Mouse (Mus musculus): Measurements from ENCODE around the gene Dok4. TPM values are rescaled to one million over a fixed set of nuclear protein-coding genes. Genes with fewer than 3 reads are reported as not detected.

Dok4 gene
- 3.1 TPM for polyA plus RNA-seq (2017; shearing (Covaris generic))

DNA sequence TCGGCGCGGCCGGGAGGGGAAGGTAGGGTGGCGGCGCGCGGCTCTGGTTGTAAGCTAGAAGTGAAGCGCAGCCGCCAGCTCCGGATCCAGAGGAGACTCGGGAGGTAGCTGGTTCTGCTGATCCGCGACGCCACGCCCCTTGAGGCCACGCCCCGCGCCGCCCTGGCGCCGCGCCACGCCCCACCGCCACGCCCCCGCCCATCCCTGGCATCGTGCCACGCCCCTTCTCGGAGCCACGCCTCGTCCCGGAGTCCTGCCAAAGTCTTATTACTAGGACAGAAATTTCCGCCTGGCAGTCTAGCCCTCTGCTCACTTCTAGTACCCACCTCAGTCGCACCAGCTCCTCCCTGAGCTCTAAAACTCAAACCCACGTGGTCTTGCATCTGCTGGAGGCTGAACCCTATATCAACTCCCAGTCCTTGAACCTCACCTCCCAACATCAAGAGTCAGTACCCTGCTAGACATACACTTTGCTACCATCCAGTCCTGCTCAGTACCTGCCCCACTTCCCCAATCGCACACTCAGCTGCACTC is at the start of gene Dok4:
Gene Dok4 (minus strand): TSS at position 134 of the 534 bp plus-strand sequence.

GRCm38 (mm10) chr8:94923405-94923804 is 47.3 kb upstream of the Dok4 start, which contains the start of gene Adgrg5:
TSS of gene Adgrg5 (plus strand) at chr8:94923694.

GRCm38 (mm10) chr8:94917851-94918495 is 41.8 kb upstream of the Dok4 start, which contains the start of gene Ccdc102a:
TSS of gene Ccdc102a (minus strand) at chr8:94918098.

DNA sequence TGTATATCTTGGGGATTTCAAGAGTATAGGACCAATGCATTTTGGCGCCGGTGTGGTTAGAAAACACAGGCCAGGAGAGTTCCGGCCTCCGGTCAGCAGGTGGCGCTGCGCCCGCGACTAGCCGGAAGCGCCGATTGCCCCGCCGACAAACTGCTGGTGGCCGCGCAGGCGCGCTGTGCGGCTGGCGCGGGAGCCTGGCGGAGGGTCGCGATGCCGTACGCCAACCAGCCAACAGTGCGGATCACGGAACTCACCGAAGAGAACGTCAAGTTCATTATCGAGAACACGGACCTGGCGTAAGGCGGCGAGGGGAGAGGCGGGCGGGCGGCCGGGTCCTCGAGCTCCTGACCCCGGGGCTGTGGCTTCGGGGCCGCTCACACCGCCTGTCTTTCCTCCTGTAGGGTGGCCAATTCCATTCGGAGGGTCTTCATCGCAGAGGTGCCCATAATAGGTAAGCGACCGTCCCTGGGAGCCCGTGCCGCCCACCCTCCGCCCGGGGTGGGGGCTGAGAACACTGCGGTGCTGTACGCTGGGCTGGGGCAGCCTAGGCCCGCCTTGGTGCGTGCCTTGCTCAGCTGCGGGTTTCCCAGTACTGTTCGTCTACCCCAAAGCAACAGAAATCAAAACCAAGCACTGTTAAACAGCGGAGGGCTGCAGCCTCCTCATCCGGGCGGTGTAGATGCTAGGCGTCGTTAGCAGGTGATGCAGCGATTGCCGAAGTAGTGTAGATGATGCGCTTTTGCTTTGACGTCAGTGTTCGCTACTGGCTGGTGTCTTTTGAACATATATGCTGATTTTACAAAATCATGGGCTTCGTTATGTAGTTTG is 18.6 kb downstream of the Dok4 start, which contains the start of gene Polr2c:
Gene Polr2c (plus strand): TSS at position 105 of the 828 bp plus-strand sequence.

DNA sequence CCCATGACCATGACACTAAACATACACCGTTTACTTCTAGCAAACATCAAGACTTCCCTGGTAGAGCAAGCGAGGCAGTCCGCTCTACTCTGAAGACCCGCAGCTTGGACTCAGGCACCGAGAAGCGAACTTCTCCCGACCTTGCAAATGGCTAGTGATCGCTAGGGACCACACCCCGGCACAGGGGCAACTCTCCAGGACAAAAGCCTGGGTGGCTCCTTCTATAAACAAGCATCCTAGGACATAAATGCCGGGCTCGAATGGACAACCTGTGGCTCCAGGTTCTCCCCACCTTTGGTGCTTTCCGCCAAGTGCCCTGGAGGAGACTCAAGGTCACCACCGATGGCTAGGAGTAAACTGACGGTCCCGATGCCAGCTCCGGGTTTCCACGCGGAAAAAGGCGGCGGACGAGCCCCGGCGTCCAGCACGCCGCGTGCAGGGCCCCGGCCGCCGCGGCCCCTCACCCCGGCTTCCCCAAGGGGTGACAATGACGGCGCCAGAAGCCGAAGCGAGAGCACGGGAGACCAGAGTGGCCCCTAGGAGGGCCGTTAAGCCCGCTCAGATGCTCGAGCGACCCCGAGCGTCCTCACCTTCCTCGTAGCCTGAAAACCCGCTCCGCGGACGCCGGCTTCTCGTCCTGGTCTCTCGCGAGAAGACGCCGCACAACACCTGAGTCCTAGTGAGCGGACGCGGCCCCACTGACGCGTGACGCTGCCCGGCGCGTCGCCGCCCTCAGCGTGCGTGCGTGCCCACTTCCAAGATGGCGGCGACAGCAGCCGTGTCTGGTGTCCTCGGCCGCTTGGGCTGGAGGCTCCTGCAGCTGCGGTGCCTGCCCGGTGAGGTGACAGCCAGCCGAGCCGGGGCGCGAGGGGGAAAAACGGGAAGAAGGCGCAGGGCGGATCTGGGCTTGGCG is 38.2 kb downstream of the Dok4 start, which contains the start of the genes Coq9 and Ciapin1:
Gene Coq9 (plus strand): TSS at position 660 of the 913 bp plus-strand sequence.
Gene Ciapin1 (minus strand): TSS at position 697 of the 913 bp plus-strand sequence.

Other genes starting within 250 kb of the Dok4 start
- gene Arl2bp, start 209.7 kb downstream of the Dok4 start, polyA plus RNA-seq (2017; shearing (Covaris generic)) = 42.7 TPM
- not detected for gene Pllp, start 180.1 kb downstream of the Dok4 start, polyA plus RNA-seq (2017; shearing (Covaris generic))
- not detected for gene Ccl22, start 130.7 kb downstream of the Dok4 start, polyA plus RNA-seq (2017; shearing (Covaris generic))
- 1.1 TPM for gene Cx3cl1, start 104.3 kb downstream of the Dok4 start, polyA plus RNA-seq (2017; shearing (Covaris generic))
- not detected for gene Ccl17, start 65.9 kb downstream of the Dok4 start, polyA plus RNA-seq (2017; shearing (Covaris generic))
- 81.1 TPM for gene Coq9, start 38.0 kb downstream of the Dok4 start, polyA plus RNA-seq (2017; shearing (Covaris generic))
- 101 TPM for gene Ciapin1, start 38.0 kb downstream of the Dok4 start, polyA plus RNA-seq (2017; shearing (Covaris generic))
- gene Polr2c, start 18.9 kb downstream of the Dok4 start, polyA plus RNA-seq (2017; shearing (Covaris generic)) = 117 TPM
- not detected for gene Ccdc102a, start 41.8 kb upstream of the Dok4 start, polyA plus RNA-seq (2017; shearing (Covaris generic))
- 0.21 TPM for gene Adgrg5, start 47.4 kb upstream of the Dok4 start, polyA plus RNA-seq (2017; shearing (Covaris generic))
- 2.4 TPM for gene Adgrg1, start 98.4 kb upstream of the Dok4 start, polyA plus RNA-seq (2017; shearing (Covaris generic))
- gene Adgrg3, start 141.4 kb upstream of the Dok4 start, polyA plus RNA-seq (2017; shearing (Covaris generic)) = 0.30 TPM
- not detected for gene Drc7, start 178.8 kb upstream of the Dok4 start, polyA plus RNA-seq (2017; shearing (Covaris generic))
- 26.7 TPM for gene Katnb1, start 204.9 kb upstream of the Dok4 start, polyA plus RNA-seq (2017; shearing (Covaris generic))

Data from inflammation-experienced regulatory T-cells, adult 16 weeks (primary cell).